Mouse (Mus musculus) stomach, adult 2 months (tissue): ENCODE data around the gene Ugt2a2. TPM values are rescaled to one million over a fixed set of nuclear protein-coding genes. Genes with fewer than 3 reads are reported as not detected.

ENCODE experiments used
- polyA plus RNA-seq: library from polyadenylated mRNA; depleted of rRNA; stranded (reverse); fragments of >200 nt; gene quantifications from 2 replicates; pipeline ENCODE4 v1.2.3, GENCODE M21; 2012; rRNA removed

The Ugt2a2 gene
- polyA plus RNA-seq: not detected in 2 replicates

DNA sequence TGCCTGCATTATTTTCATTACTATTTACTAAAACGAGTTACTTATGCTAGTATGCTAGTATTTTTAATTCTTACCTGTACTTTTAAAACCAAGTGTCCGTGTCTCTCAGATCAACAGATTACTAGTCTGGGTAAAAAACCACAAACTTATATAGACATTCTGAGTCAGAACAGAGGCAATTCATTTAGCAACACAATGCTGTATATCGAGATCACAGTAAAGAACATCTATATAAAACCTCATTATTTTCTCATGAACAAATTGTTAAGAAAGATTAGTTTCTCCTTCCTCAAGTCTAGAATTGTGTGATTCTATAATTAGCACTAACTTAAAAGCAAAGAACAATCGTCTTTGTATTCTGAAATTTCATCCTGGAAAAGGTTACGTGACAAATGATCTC is at the start of gene Ugt2a2:
Gene Ugt2a2 (minus strand): TSS at position 101 of the 400 bp plus-strand sequence.

GRCm38 (mm10) chr5:87490771-87491170 is 8.7 kb upstream of the Ugt2a2 start, which contains the start of gene Ugt2a1:
Gene Ugt2a1 (minus strand): TSS chr5:87490871.

DNA sequence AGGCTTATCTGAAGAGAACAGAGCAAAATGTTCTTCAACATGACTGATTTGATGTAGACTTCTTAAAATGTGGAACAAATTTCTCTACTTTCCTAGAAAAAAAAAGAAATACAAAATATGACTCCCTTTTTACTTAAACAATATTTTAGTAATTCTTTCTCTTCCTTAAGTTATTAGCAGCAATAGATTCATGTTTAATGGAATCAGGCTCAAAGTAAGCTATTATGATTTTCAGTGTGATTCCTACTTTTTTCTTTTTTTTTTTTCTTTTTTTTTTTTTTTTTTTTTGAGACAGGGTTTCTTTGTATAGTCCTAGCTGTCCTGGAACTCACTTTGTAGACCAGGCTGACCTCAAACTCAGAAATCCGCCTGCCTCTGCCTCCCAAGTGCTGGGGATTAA is 4.6 kb upstream of the Ugt2a2 start, which contains the start of gene Gm43638:
Gene Gm43638 (minus strand): TSS at position 101 of the 400 bp plus-strand sequence.

GRCm38 (mm10) chr5:87424041-87424440 is 58.0 kb downstream of the Ugt2a2 start, which contains the start of gene Ugt2b38:
Gene Ugt2b38 (minus strand): TSS chr5:87424203.

Other genes with a start within 250 kb of the Ugt2a2 start
- gene Ugt2b37, start 227.5 kb downstream of the Ugt2a2 start, polyA plus RNA-seq: not detected in 2 replicates
- 0.11 and 0.24 TPM in 2 replicates for gene Ugt2a3, start 145.1 kb downstream of the Ugt2a2 start, polyA plus RNA-seq
- not detected in 2 replicates for gene Ugt2b38, start 58.1 kb downstream of the Ugt2a2 start, polyA plus RNA-seq
- gene Gm43638, start 4.5 kb upstream of the Ugt2a2 start, polyA plus RNA-seq: not detected in 2 replicates
- not detected in 2 replicates for gene Ugt2a1, start 8.6 kb upstream of the Ugt2a2 start, polyA plus RNA-seq
- gene Sult1b1, start 55.9 kb upstream of the Ugt2a2 start, polyA plus RNA-seq: 0.52 and 0.95 TPM in 2 replicates
- 0.15 and 0.25 TPM in 2 replicates for gene Sult1d1, start 86.8 kb upstream of the Ugt2a2 start, polyA plus RNA-seq
- not detected in 2 replicates for gene Sult1e1, start 109.3 kb upstream of the Ugt2a2 start, polyA plus RNA-seq
- gene Csn1s1, start 183.9 kb upstream of the Ugt2a2 start, polyA plus RNA-seq: not detected in 2 replicates
- not detected in 2 replicates for gene Csn2, start 217.4 kb upstream of the Ugt2a2 start, polyA plus RNA-seq